Mouse (Mus musculus) limb, embryonic 12.5 days (tissue): ENCODE data around the gene Unc13b. TPM values are rescaled to one million over a fixed set of nuclear protein-coding genes. Genes with fewer than 3 reads are reported as not detected.
A peak's percentile ranks its signal among the peaks of the same experiment; 100 is the strongest.

ENCODE experiments used
- ATAC-seq: fragments of 200-750 bp; cut with Nextera tagmentation; 2 replicates; pipeline ENCODE4 v1.8.0; 2017; ENCODE audit warnings: low read depth, moderate TSS enrichment; ENCODE audit not compliant: insufficient number of reproducible peaks, insufficient read depth, low FRiP score, low TSS enrichment
- H3K27ac ChIP-seq: fragments of 300-500 bp; sonication (generic); 2 replicates; pipeline ENCODE4 v1.5.1; 2016; ENCODE audit warnings: mild to moderate bottlenecking, moderate library complexity
- H3K27me3 ChIP-seq: fragments of 300-500 bp; sonication (generic); 2 replicates; pipeline ENCODE4 v1.6.1; 2016; ENCODE audit warnings: mild to moderate bottlenecking, moderate library complexity
- H3K36me3 ChIP-seq: fragments of 300-500 bp; sonication (generic); 2 replicates; pipeline ENCODE4 v1.6.1; 2016; ENCODE audit warnings: mild to moderate bottlenecking, moderate library complexity
- H3K4me1 ChIP-seq: fragments of 300-500 bp; sonication (generic); replicated peaks from 2 replicates; pipeline ENCODE4 v1.6.1; 2016
- H3K4me2 ChIP-seq: fragments of 300-500 bp; sonication (generic); 2 replicates; pipeline ENCODE4 v1.6.1; 2016; ENCODE audit warnings: mild to moderate bottlenecking, moderate library complexity
- H3K4me3 ChIP-seq: fragments of 300-500 bp; sonication (generic); replicated peaks from 2 replicates; pipeline ENCODE4 v1.5.1; 2016; ENCODE audit warnings: mild to moderate bottlenecking
- H3K9ac ChIP-seq: fragments of 300-500 bp; sonication (generic); replicated peaks from 2 replicates; pipeline ENCODE4 v1.6.1; 2016; ENCODE audit warnings: mild to moderate bottlenecking, moderate library complexity
- H3K9me3 ChIP-seq: fragments of 300-500 bp; sonication (generic); 2 replicates; pipeline ENCODE4 v1.6.1; 2016; ENCODE audit warnings: mild to moderate bottlenecking, moderate library complexity
- WGBS: fragments of 180-500 bp; shearing (Covaris S2); methylation state at CpG from one replicate; pipeline ENCODE4 v1.1.7; 2016; 5-methylcytosine and 5-hydroxymethylcytosine counted together
- polyA plus RNA-seq: library from polyadenylated mRNA; unstranded; fragments of >200 nt; fragmentation: Nextera tagmentation; extraction: Ambion mirVana; gene quantifications from 2 replicates; pipeline ENCODE4 v1.2.1, GENCODE M21; 2016

The Unc13b gene
- polyA plus RNA-seq, 1 experiment from 2014 or later: 3.5 TPM

- WGBS: 14% methylated on average over 4 of the region's 4 CpGs
- no peaks in the 10 kb centered on the region for H3K9me3 ChIP-seq
- no peak overlapping the region for H3K27ac ChIP-seq
- H3K9ac ChIP-seq: no peak overlapping the region
- H3K36me3 ChIP-seq: no peaks in the 10 kb centered on the region
- 0 out of 2 replicates have a peak, but pooled peaks cover 3% of the 10 kb centered on the region for H3K27me3 ChIP-seq
- H3K4me2 ChIP-seq: no peak overlapping the region
- H3K4me3 ChIP-seq: no peak overlapping the region
- ATAC-seq: 0 out of 2 replicates have a peak, but pooled peaks have one; percentile 47
- H3K4me1 ChIP-seq: no peaks in the 10 kb centered on the region
Observed at GRCm38 (mm10) chr4:43052627-43053026, 6.1 kb upstream of the Unc13b start.

GRCm38 (mm10) chr4:43057654-43058053, 1.1 kb upstream of the Unc13b start:
- no peak overlapping the region for H3K4me2 ChIP-seq
- no peak overlapping the region for H3K9ac ChIP-seq
- peaks cover 41% of the 10 kb centered on the region for H3K27me3 ChIP-seq
- no peak overlapping the region for H3K27ac ChIP-seq
- no peaks in the 10 kb centered on the region for H3K9me3 ChIP-seq
- no peak for ATAC-seq
- no peak overlapping the region for H3K4me3 ChIP-seq
- 86% methylated on average over 5 of the region's 5 CpGs for WGBS
- no peaks in the 10 kb centered on the region for H3K36me3 ChIP-seq
- H3K4me1 ChIP-seq: 0 out of 2 replicates have a peak, but pooled peaks cover 3% of the 10 kb centered on the region

- Histone ChIP-seq H3K27ac (no peak overlapping the region), H3K9ac (no peak overlapping the region), H3K27me3 (peaks cover 41% of the 10 kb centered on the region), H3K9me3 (no peaks in the 10 kb centered on the region), H3K4me3 (peak overlapping the region; percentile 66), H3K4me1 (0 out of 2 replicates have a peak, but pooled peaks cover 3% of the 10 kb centered on the region), H3K4me2 (peak overlapping the region; percentile 93), H3K36me3 (no peaks in the 10 kb centered on the region)
- ATAC-seq: no peak
- 22% methylated on average over 8 of the region's 8 CpGs for WGBS
Observed at GRCm38 (mm10) chr4:43058392-43058752, 381 bp upstream of the Unc13b start.

- Histone ChIP-seq H3K9me3 (no peaks in the 10 kb centered on the region), H3K36me3 (no peaks in the 10 kb centered on the region), H3K9ac (no peak overlapping the region), H3K4me1 (0 out of 2 replicates have a peak, but pooled peaks cover 3% of the 10 kb centered on the region), H3K4me2 (peak overlapping the region; percentile 93), H3K4me3 (peak overlapping the region; percentile 66), H3K27me3 (peaks cover 41% of the 10 kb centered on the region), H3K27ac (no peak overlapping the region)
- 43% methylated on average over 3 of the region's 3 CpGs for WGBS
- ATAC-seq: no peak
Observed at GRCm38 (mm10) chr4:43059697-43060096, 944 bp downstream of the Unc13b start.

GRCm38 (mm10) chr4:43060286-43060685, 1.5 kb downstream of the Unc13b start:
- no peak overlapping the region for H3K4me2 ChIP-seq
- no peak overlapping the region for H3K4me3 ChIP-seq
- no peak overlapping the region for H3K9ac ChIP-seq
- no peaks in the 10 kb centered on the region for H3K36me3 ChIP-seq
- H3K27me3 ChIP-seq: peaks cover 41% of the 10 kb centered on the region
- no peaks in the 10 kb centered on the region for H3K9me3 ChIP-seq
- WGBS: 62% methylated on average over 3 of the region's 3 CpGs
- no peak for ATAC-seq
- 0 out of 2 replicates have a peak, but pooled peaks cover 3% of the 10 kb centered on the region for H3K4me1 ChIP-seq
- no peak overlapping the region for H3K27ac ChIP-seq

GRCm38 (mm10) chr4:43065471-43065870, 6.7 kb downstream of the Unc13b start:
- no peak overlapping the region for H3K4me2 ChIP-seq
- 93% methylated on average over 4 of the region's 4 CpGs for WGBS
- H3K4me1 ChIP-seq: no peaks in the 10 kb centered on the region
- ATAC-seq: no peak
- H3K36me3 ChIP-seq: no peaks in the 10 kb centered on the region
- no peak overlapping the region for H3K4me3 ChIP-seq
- no peak overlapping the region for H3K9ac ChIP-seq
- no peaks in the 10 kb centered on the region for H3K9me3 ChIP-seq
- H3K27me3 ChIP-seq: peaks cover 12% of the 10 kb centered on the region
- H3K27ac ChIP-seq: no peak overlapping the region

GRCm38 (mm10) chr4:43074923-43075322, 16.2 kb downstream of the Unc13b start:
- H3K27me3 ChIP-seq: no peaks in the 10 kb centered on the region
- H3K9ac ChIP-seq: no peak overlapping the region
- no peak overlapping the region for H3K4me2 ChIP-seq
- H3K4me3 ChIP-seq: no peak overlapping the region
- H3K27ac ChIP-seq: no peak overlapping the region
- no peak for ATAC-seq
- H3K4me1 ChIP-seq: no peaks in the 10 kb centered on the region
- no peaks in the 10 kb centered on the region for H3K9me3 ChIP-seq
- H3K36me3 ChIP-seq: no peaks in the 10 kb centered on the region

GRCm38 (mm10) chr4:43078071-43078718, 19.4 kb downstream of the Unc13b start:
- Histone ChIP-seq H3K9me3 (no peaks in the 10 kb centered on the region), H3K4me3 (no peak overlapping the region), H3K4me1 (no peaks in the 10 kb centered on the region), H3K36me3 (no peaks in the 10 kb centered on the region), H3K27ac (no peak overlapping the region), H3K9ac (no peak overlapping the region), H3K27me3 (no peaks in the 10 kb centered on the region), H3K4me2 (no peak overlapping the region)
- no peak for ATAC-seq
- 62% methylated on average over 7 of the region's 7 CpGs for WGBS

GRCm38 (mm10) chr4:43082458-43082857, 23.7 kb downstream of the Unc13b start:
- Histone ChIP-seq H3K27me3 (no peaks in the 10 kb centered on the region), H3K9me3 (no peaks in the 10 kb centered on the region), H3K36me3 (no peaks in the 10 kb centered on the region), H3K4me1 (no peaks in the 10 kb centered on the region), H3K4me3 (no peak overlapping the region), H3K9ac (no peak overlapping the region), H3K4me2 (no peak overlapping the region), H3K27ac (no peak overlapping the region)
- no peak for ATAC-seq
- whole genome bisulfite sequencing: 84% methylated on average over 2 of the region's 2 CpGs

- Histone ChIP-seq H3K36me3 (no peaks in the 10 kb centered on the region), H3K9me3 (no peaks in the 10 kb centered on the region), H3K27me3 (no peaks in the 10 kb centered on the region), H3K27ac (no peak overlapping the region), H3K9ac (no peak overlapping the region), H3K4me1 (no peaks in the 10 kb centered on the region), H3K4me2 (no peak overlapping the region), H3K4me3 (no peak overlapping the region)
- no peak for ATAC-seq
- WGBS: 90% methylated on average over 2 of the region's 2 CpGs
Observed at GRCm38 (mm10) chr4:43089950-43090349, 31.2 kb downstream of the Unc13b start.

- Histone ChIP-seq H3K36me3 (no peaks in the 10 kb centered on the region), H3K9me3 (no peaks in the 10 kb centered on the region), H3K9ac (no peak overlapping the region), H3K27ac (no peak overlapping the region), H3K4me3 (no peak overlapping the region), H3K4me1 (no peaks in the 10 kb centered on the region), H3K27me3 (no peaks in the 10 kb centered on the region), H3K4me2 (no peak overlapping the region)
- WGBS: 78% methylated on average over 4 of the region's 4 CpGs
- no peak for ATAC-seq
Observed at GRCm38 (mm10) chr4:43091183-43091582, 32.4 kb downstream of the Unc13b start.

GRCm38 (mm10) chr4:43113491-43113890, 54.7 kb downstream of the Unc13b start:
- H3K9me3 ChIP-seq: no peaks in the 10 kb centered on the region
- ATAC-seq: no peak
- H3K4me2 ChIP-seq: no peak overlapping the region
- no peaks in the 10 kb centered on the region for H3K36me3 ChIP-seq
- H3K27me3 ChIP-seq: no peaks in the 10 kb centered on the region
- H3K4me3 ChIP-seq: no peak overlapping the region
- no peak overlapping the region for H3K27ac ChIP-seq
- H3K4me1 ChIP-seq: no peaks in the 10 kb centered on the region
- H3K9ac ChIP-seq: no peak overlapping the region
